Mouse (Mus musculus): Measurements from ENCODE around the gene Scube3. TPM values are rescaled to one million over a fixed set of nuclear protein-coding genes. Genes with fewer than 3 reads are reported as not detected.

The Scube3 gene
- polyA plus RNA-seq, 1 experiment from 2014 or later = 6.3 TPM

DNA sequence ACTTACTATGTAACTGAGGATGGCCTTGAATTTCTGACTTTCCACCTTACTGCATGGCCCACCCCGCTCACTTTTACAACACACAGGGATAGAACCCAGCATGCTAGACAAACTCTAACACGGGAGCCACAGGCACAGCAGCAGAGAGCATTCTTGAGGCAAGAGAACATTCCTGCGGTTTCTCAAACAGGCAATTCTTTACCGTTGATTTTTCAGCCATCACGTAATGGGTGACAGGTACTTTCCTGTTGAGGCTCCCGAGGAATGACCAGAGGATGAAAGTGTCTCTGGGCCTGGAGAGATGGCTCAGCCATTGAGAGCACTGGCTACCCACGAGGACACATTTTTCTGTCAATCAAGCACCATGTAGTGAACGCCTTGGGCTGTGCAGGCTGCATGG, 17.6 kb upstream of the Scube3 start:
- Histone ChIP-seq H3K4me1 (ENCODE audit: control insufficient read depth, insufficient read depth, low read length) (peaks cover 7% of the 10 kb centered on the region; the same call in 1 of the 2 replicates), H3K27ac (ENCODE audit: low read depth, low read length) (no peak overlapping the region), H3K9me3 (ENCODE audit: control insufficient read depth, low read length) (no peaks in the 10 kb centered on the region), H3K36me3 (ENCODE audit: control insufficient read depth, insufficient read depth, low read length) (no peaks in the 10 kb centered on the region), H3K9ac (replicated peaks; ENCODE audit: low read depth, low read length) (no peak overlapping the region), H3K4me3 (ENCODE audit: low read depth, low read length) (no peak overlapping the region), H3K4me2 (ENCODE audit: low read depth, low read length) (no peak overlapping the region), H3K27me3 (ENCODE audit: control insufficient read depth, insufficient read depth, low read length) (no peaks in the 10 kb centered on the region)
- WGBS = 65% methylated on average over 8 of the region's 8 CpGs
- no peak for ATAC-seq (ENCODE audit: low read depth)

DNA sequence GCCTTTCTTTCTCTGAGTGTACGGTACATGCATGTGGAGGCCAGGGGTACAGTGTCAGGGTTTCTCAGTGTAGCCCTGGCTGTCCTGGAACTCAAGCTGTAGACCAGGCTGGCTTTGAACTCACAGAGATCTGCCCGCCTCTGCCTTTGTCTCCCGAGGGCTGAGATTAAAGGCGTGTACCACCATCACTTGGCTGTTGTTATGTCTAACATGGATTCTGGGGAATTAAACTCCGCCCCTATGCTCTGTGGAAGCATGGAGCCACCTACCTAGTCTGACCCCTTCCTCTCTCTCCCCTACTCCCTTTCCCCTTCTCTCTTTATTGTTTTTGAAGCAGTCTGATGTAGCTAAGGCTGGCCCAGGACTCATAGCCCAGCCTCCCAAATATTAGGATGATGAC, 12.1 kb upstream of the Scube3 start:
- Histone ChIP-seq H3K4me1 (ENCODE audit: control insufficient read depth, insufficient read depth, low read length) (no peaks in the 10 kb centered on the region), H3K4me3 (ENCODE audit: low read depth, low read length) (no peak overlapping the region), H3K9ac (replicated peaks; ENCODE audit: low read depth, low read length) (no peak overlapping the region), H3K36me3 (ENCODE audit: control insufficient read depth, insufficient read depth, low read length) (no peaks in the 10 kb centered on the region), H3K4me2 (ENCODE audit: low read depth, low read length) (no peak overlapping the region), H3K27ac (ENCODE audit: low read depth, low read length) (no peak overlapping the region), H3K9me3 (ENCODE audit: control insufficient read depth, low read length) (no peaks in the 10 kb centered on the region), H3K27me3 (ENCODE audit: control insufficient read depth, insufficient read depth, low read length) (no peaks in the 10 kb centered on the region)
- no peak for ATAC-seq (ENCODE audit: low read depth)
- WGBS = 99% methylated on average over 5 of the region's 5 CpGs

DNA sequence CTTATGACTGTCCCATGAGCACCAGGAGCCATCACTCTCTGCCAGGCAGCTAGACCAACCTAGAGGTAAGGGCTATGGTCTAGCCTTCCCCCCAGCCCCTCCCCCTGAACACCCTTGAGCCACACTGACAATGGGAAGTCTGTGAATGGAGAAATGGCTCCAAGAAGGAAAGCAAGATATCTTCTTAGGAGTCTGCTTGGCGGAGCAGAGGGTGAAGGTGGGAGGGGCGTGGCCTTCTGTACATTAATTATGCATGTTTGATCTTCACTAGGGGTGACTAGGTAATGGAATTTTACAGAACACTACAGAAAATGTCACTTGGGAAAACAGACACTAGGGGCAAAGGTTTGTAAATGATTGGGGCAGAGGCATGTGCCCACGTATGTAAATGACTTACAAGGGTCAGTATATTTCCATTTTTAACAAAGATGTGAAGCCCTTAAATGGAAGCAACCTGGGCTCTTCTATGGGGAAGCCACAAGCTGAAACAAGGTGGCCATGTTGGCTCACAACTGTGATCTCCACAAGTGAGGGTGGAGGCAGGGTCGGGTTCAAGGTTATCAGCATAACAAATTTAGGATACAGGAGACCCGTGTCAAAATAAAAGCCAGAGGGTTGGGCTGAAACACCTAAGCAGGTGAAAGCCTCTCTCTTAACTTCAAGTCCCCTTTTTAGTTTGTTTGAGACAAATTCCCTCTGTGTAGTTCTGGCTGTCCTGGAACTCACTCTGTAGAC, 11.4 kb upstream of the Scube3 start:
- Histone ChIP-seq H3K27ac (ENCODE audit: low read depth, low read length) (no peak overlapping the region), H3K4me1 (ENCODE audit: control insufficient read depth, insufficient read depth, low read length) (no peaks in the 10 kb centered on the region), H3K27me3 (ENCODE audit: control insufficient read depth, insufficient read depth, low read length) (no peaks in the 10 kb centered on the region), H3K36me3 (ENCODE audit: control insufficient read depth, insufficient read depth, low read length) (no peaks in the 10 kb centered on the region), H3K4me3 (ENCODE audit: low read depth, low read length) (no peak overlapping the region), H3K4me2 (ENCODE audit: low read depth, low read length) (no peak overlapping the region), H3K9me3 (ENCODE audit: control insufficient read depth, low read length) (no peaks in the 10 kb centered on the region), H3K9ac (replicated peaks; ENCODE audit: low read depth, low read length) (no peak overlapping the region)
- 75% methylated on average over 5 of the region's 5 CpGs for WGBS
- no peak for ATAC-seq (ENCODE audit: low read depth)

DNA sequence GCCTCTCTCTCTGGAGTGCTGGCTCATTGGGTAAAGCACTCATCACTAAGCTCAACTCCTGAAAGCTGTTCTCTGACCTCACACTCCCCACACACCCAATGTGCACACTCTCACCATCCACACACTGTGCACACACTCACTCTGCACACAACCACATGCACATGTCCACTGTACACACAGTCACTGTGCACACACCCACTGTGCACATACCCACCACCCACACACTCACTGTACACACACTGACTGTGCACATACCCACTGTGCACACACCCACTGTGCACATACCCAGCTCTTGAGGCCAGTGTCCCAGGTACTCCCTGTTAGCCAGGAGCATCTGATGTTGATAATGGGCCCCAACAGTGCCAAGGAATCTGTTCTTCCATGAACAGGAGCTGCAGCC, 10.8 kb upstream of the Scube3 start:
- Histone ChIP-seq H3K36me3 (ENCODE audit: control insufficient read depth, insufficient read depth, low read length) (no peaks in the 10 kb centered on the region), H3K4me2 (ENCODE audit: low read depth, low read length) (no peak overlapping the region), H3K9me3 (ENCODE audit: control insufficient read depth, low read length) (no peaks in the 10 kb centered on the region), H3K4me1 (ENCODE audit: control insufficient read depth, insufficient read depth, low read length) (no peaks in the 10 kb centered on the region), H3K27ac (ENCODE audit: low read depth, low read length) (no peak overlapping the region), H3K4me3 (ENCODE audit: low read depth, low read length) (no peak overlapping the region), H3K27me3 (ENCODE audit: control insufficient read depth, insufficient read depth, low read length) (no peaks in the 10 kb centered on the region), H3K9ac (replicated peaks; ENCODE audit: low read depth, low read length) (no peak overlapping the region)
- no peak for ATAC-seq (ENCODE audit: low read depth)

DNA sequence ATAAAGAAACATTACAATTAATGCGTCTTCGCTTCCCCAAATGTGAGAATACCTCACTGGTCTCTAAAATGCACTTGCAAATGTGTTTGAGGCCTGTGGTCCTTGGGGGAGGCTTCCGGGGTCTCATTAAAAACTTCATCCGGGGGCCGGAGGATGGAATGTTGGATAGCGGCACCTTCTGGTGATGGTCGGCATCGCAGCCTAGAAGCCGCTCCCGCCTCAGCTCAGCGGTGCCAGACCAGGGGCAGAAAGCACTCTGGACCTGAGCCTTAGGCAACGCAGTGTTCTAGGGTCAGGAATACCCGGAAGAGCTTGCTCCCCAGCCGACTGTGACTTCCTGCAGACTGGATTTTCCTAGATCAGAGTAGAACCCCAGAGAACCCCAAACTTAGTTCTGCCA, 8.7 kb upstream of the Scube3 start:
- Histone ChIP-seq H3K4me1 (ENCODE audit: control insufficient read depth, insufficient read depth, low read length) (no peaks in the 10 kb centered on the region), H3K9ac (replicated peaks; ENCODE audit: low read depth, low read length) (no peak overlapping the region), H3K4me3 (ENCODE audit: low read depth, low read length) (no peak overlapping the region), H3K27ac (ENCODE audit: low read depth, low read length) (no peak overlapping the region), H3K9me3 (ENCODE audit: control insufficient read depth, low read length) (no peaks in the 10 kb centered on the region), H3K27me3 (ENCODE audit: control insufficient read depth, insufficient read depth, low read length) (no peaks in the 10 kb centered on the region), H3K4me2 (ENCODE audit: low read depth, low read length) (no peak overlapping the region), H3K36me3 (ENCODE audit: control insufficient read depth, insufficient read depth, low read length) (no peaks in the 10 kb centered on the region)
- no peak for ATAC-seq (ENCODE audit: low read depth)
- WGBS = 7% methylated on average over 14 of the region's 14 CpGs

DNA sequence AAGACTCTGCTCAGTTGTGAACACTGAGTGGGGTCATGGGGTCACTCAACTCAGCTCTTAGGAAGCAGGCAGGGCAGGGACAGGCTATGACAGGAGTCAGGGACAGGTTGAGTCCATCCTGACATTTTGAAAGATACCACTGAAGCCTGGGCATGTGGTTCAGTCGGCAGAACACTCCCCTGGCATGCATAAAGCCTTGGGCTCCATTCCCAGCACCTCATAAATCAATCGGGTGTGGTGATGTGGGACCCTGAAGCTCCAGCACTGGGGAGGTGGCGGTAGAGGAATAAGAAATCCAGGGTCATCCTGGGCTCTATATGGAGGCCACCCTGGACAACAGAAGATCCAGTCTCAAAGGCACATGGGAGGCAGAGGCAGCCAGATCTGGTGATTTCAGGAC, 6.4 kb upstream of the Scube3 start:
- Histone ChIP-seq H3K27ac (ENCODE audit: low read depth, low read length) (no peak overlapping the region), H3K27me3 (ENCODE audit: control insufficient read depth, insufficient read depth, low read length) (no peaks in the 10 kb centered on the region), H3K36me3 (ENCODE audit: control insufficient read depth, insufficient read depth, low read length) (no peaks in the 10 kb centered on the region), H3K4me1 (ENCODE audit: control insufficient read depth, insufficient read depth, low read length) (no peaks in the 10 kb centered on the region), H3K4me2 (ENCODE audit: low read depth, low read length) (no peak overlapping the region), H3K9ac (replicated peaks; ENCODE audit: low read depth, low read length) (no peak overlapping the region), H3K9me3 (ENCODE audit: control insufficient read depth, low read length) (no peaks in the 10 kb centered on the region), H3K4me3 (ENCODE audit: low read depth, low read length) (no peak overlapping the region)
- no peak for ATAC-seq (ENCODE audit: low read depth)
- WGBS = 46% methylated on average over 3 of the region's 3 CpGs

DNA sequence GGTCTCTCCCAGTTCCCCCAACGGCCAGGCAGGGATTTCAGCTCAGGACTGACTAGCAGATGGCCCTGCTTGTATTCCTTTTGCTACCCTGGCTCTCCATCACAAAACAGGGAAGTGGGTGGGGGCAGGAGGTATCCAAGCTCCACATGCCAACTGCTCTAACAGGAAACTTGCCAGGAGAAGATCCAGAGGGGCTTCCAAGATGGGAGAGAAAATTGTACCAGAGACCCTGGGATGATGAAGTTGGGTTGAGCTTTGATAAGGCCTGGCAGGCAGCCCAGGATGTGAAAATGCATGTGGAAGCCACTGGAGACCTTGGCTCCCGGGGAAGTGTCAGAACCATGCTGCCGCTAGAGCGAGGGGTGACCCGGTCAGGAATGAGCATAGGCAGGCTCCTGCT, 5.7 kb upstream of the Scube3 start:
- Histone ChIP-seq H3K36me3 (ENCODE audit: control insufficient read depth, insufficient read depth, low read length) (no peaks in the 10 kb centered on the region), H3K4me2 (ENCODE audit: low read depth, low read length) (no peak overlapping the region), H3K9ac (replicated peaks; ENCODE audit: low read depth, low read length) (no peak overlapping the region), H3K9me3 (ENCODE audit: control insufficient read depth, low read length) (no peaks in the 10 kb centered on the region), H3K4me1 (ENCODE audit: control insufficient read depth, insufficient read depth, low read length) (peaks cover 4% of the 10 kb centered on the region; the same call in 1 of the 2 replicates), H3K27me3 (ENCODE audit: control insufficient read depth, insufficient read depth, low read length) (no peaks in the 10 kb centered on the region; the same call in 1 of the 2 replicates), H3K27ac (ENCODE audit: low read depth, low read length) (no peak overlapping the region), H3K4me3 (ENCODE audit: low read depth, low read length) (no peak overlapping the region)
- ATAC-seq (ENCODE audit: low read depth) = no peak
- 34% methylated on average over 5 of the region's 5 CpGs for WGBS

DNA sequence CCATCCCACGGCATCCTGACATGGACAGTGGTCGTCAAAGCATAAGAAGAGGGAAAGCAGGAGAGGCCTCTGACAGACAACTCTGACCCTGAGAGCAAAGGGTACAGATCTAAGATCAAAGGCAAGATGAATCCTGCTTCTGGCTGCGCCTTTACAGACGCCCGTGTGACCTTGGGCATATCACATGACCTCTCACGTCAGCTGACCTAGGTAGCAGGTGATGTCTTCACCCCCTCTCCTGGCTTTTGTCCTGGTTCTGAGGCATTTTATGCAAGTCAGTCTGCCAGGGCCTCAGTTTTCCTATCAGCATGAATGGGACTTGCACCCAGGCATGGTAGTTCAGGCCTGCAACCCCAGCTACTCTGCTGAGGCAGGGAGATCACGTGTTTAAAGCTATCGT, 3.9 kb upstream of the Scube3 start:
- H3K27me3 ChIP-seq (ENCODE audit: control insufficient read depth, insufficient read depth, low read length) = peaks cover 2% of the 10 kb centered on the region; the same call in 1 of the 2 replicates
- H3K27ac ChIP-seq (ENCODE audit: low read depth, low read length) = no peak overlapping the region
- no peak overlapping the region for H3K9ac ChIP-seq (replicated peaks; ENCODE audit: low read depth, low read length)
- H3K4me3 ChIP-seq (ENCODE audit: low read depth, low read length) = no peak overlapping the region
- H3K36me3 ChIP-seq (ENCODE audit: control insufficient read depth, insufficient read depth, low read length) = no peaks in the 10 kb centered on the region
- 93% methylated on average over 8 of the region's 8 CpGs for WGBS
- H3K4me1 ChIP-seq (ENCODE audit: control insufficient read depth, insufficient read depth, low read length) = peaks cover 9% of the 10 kb centered on the region; the same call in 1 of the 2 replicates
- no peak for ATAC-seq (ENCODE audit: low read depth)
- H3K4me2 ChIP-seq (ENCODE audit: low read depth, low read length) = no peak overlapping the region
- H3K9me3 ChIP-seq (ENCODE audit: control insufficient read depth, low read length) = no peaks in the 10 kb centered on the region

DNA sequence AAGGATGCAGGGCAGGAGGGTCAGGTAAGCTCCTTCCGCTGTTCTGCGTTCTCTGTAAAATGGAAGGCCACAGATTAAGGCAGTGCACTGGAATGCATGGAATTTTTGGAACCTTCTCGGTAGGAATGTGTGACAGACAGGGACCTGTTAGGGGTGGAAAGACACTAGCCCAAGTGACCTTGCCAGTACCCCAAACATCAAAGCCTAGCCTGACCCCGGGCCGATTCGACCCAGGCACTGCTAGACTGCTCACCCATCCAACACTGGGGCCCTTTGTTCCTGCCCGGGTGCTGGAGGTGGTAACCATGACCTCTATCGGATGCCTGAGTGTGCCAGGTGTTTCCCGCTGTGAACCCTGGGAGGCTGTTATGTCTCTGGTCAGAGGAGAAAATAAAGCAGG, 3.3 kb upstream of the Scube3 start:
- Histone ChIP-seq H3K4me2 (ENCODE audit: low read depth, low read length) (no peak overlapping the region), H3K4me1 (ENCODE audit: control insufficient read depth, insufficient read depth, low read length) (peaks cover 12% of the 10 kb centered on the region; the same call in 1 of the 2 replicates), H3K27me3 (ENCODE audit: control insufficient read depth, insufficient read depth, low read length) (peaks cover 2% of the 10 kb centered on the region; the same call in 1 of the 2 replicates), H3K27ac (ENCODE audit: low read depth, low read length) (no peak overlapping the region), H3K4me3 (ENCODE audit: low read depth, low read length) (no peak overlapping the region), H3K36me3 (ENCODE audit: control insufficient read depth, insufficient read depth, low read length) (no peaks in the 10 kb centered on the region), H3K9ac (replicated peaks; ENCODE audit: low read depth, low read length) (no peak overlapping the region), H3K9me3 (ENCODE audit: control insufficient read depth, low read length) (no peaks in the 10 kb centered on the region)
- no peak for ATAC-seq (ENCODE audit: low read depth)
- WGBS = 70% methylated on average over 9 of the region's 9 CpGs

Data from neural tube, embryonic 14.5 days (tissue).